Mouse (Mus musculus): Measurements from ENCODE around the gene Trappc12. TPM values are rescaled to one million over a fixed set of nuclear protein-coding genes. Genes with fewer than 3 reads are reported as not detected.
"Not testable (repeated sequence)": the region's sequence is repeated elsewhere in the genome, so short reads cannot be mapped to it uniquely, and the experiment has no call there.

The Trappc12 gene
- polyA plus RNA-seq, 1 experiment from 2014 or later, result 40.6 TPM

GRCm38 (mm10) chr12:28750876-28751275 is 604 bp upstream of the Trappc12 start:
- no peak overlapping the region for H3K27ac ChIP-seq (ENCODE audit: low read length)
- ATAC-seq (ENCODE audit: low read depth), result no peak
- no peaks in the 10 kb centered on the region for H3K27me3 ChIP-seq (ENCODE audit: control insufficient read depth, insufficient read depth, low read depth, low read length)
- H3K9ac ChIP-seq (ENCODE audit: low read length), result no peak overlapping the region
- WGBS, result 91% methylated on average over 5 of the region's 5 CpGs
- H3K9me3 ChIP-seq (ENCODE audit: control insufficient read depth, low read length), result no peaks in the 10 kb centered on the region
- H3K4me3 ChIP-seq (ENCODE audit: low read length), result no peak overlapping the region; the same call in 1 of the 2 replicates
- H3K4me1 ChIP-seq (replicated peaks; ENCODE audit: control insufficient read depth, insufficient read depth, low read length), result peaks cover 13% of the 10 kb centered on the region
- H3K4me2 ChIP-seq (ENCODE audit: low read depth, low read length), result peak overlapping the region; percentile 90; the same call in 1 of the 2 replicates
- H3K36me3 ChIP-seq (ENCODE audit: control insufficient read depth, insufficient read depth, low read length), result peaks cover 6% of the 10 kb centered on the region

GRCm38 (mm10) chr12:28743328-28743727 is 6.9 kb downstream of the Trappc12 start:
- peaks cover 12% of the 10 kb centered on the region for H3K36me3 ChIP-seq (ENCODE audit: control insufficient read depth, insufficient read depth, low read length)
- no peaks in the 10 kb centered on the region for H3K4me1 ChIP-seq (replicated peaks; ENCODE audit: control insufficient read depth, insufficient read depth, low read length)
- H3K4me2 ChIP-seq (ENCODE audit: low read depth, low read length), result no peak overlapping the region
- no peaks in the 10 kb centered on the region for H3K27me3 ChIP-seq (ENCODE audit: control insufficient read depth, insufficient read depth, low read depth, low read length)
- no peak overlapping the region for H3K4me3 ChIP-seq (ENCODE audit: low read length)
- 77% methylated on average over 3 of the region's 3 CpGs for WGBS
- H3K9me3 ChIP-seq (ENCODE audit: control insufficient read depth, low read length), result no peaks in the 10 kb centered on the region
- H3K27ac ChIP-seq (ENCODE audit: low read length), result no peak overlapping the region
- ATAC-seq (ENCODE audit: low read depth), result no peak
- H3K9ac ChIP-seq (ENCODE audit: low read length), result no peak overlapping the region

GRCm38 (mm10) chr12:28735293-28735692 is 15.0 kb downstream of the Trappc12 start:
- Histone ChIP-seq H3K4me1 (replicated peaks; ENCODE audit: control insufficient read depth, insufficient read depth, low read length) (no peaks in the 10 kb centered on the region), H3K27ac (ENCODE audit: low read length) (no peak overlapping the region), H3K9ac (ENCODE audit: low read length) (no peak overlapping the region), H3K4me2 (ENCODE audit: low read depth, low read length) (no peak overlapping the region), H3K36me3 (ENCODE audit: control insufficient read depth, insufficient read depth, low read length) (peaks cover 26% of the 10 kb centered on the region), H3K27me3 (ENCODE audit: control insufficient read depth, insufficient read depth, low read depth, low read length) (no peaks in the 10 kb centered on the region), H3K4me3 (ENCODE audit: low read length) (no peak overlapping the region), H3K9me3 (ENCODE audit: control insufficient read depth, low read length) (no peaks in the 10 kb centered on the region; the same call in 1 of the 2 replicates)
- ATAC-seq (ENCODE audit: low read depth), result no peak
- 78% methylated on average over 3 of the region's 3 CpGs for whole genome bisulfite sequencing

GRCm38 (mm10) chr12:28734271-28734670 is 16.0 kb downstream of the Trappc12 start:
- peaks cover 26% of the 10 kb centered on the region for H3K36me3 ChIP-seq (ENCODE audit: control insufficient read depth, insufficient read depth, low read length)
- no peaks in the 10 kb centered on the region; the same call in 1 of the 2 replicates for H3K9me3 ChIP-seq (ENCODE audit: control insufficient read depth, low read length)
- no peak overlapping the region for H3K4me2 ChIP-seq (ENCODE audit: low read depth, low read length)
- H3K27me3 ChIP-seq (ENCODE audit: control insufficient read depth, insufficient read depth, low read depth, low read length), result no peaks in the 10 kb centered on the region
- no peak overlapping the region for H3K4me3 ChIP-seq (ENCODE audit: low read length)
- H3K9ac ChIP-seq (ENCODE audit: low read length), result no peak overlapping the region
- no peaks in the 10 kb centered on the region for H3K4me1 ChIP-seq (replicated peaks; ENCODE audit: control insufficient read depth, insufficient read depth, low read length)
- ATAC-seq (ENCODE audit: low read depth), result no peak
- WGBS, result 97% methylated on average over 1 of the region's 1 CpGs
- H3K27ac ChIP-seq (ENCODE audit: low read length), result no peak overlapping the region

GRCm38 (mm10) chr12:28733520-28734245 is 16.6 kb downstream of the Trappc12 start:
- not testable (repeated sequence) for H3K4me3 ChIP-seq (ENCODE audit: low read length); ATAC-seq (ENCODE audit: low read depth); H3K27me3 ChIP-seq (ENCODE audit: control insufficient read depth, insufficient read depth, low read depth, low read length); H3K9me3 ChIP-seq (ENCODE audit: control insufficient read depth, low read length); H3K4me2 ChIP-seq (ENCODE audit: low read depth, low read length); H3K27ac ChIP-seq (ENCODE audit: low read length); H3K9ac ChIP-seq (ENCODE audit: low read length); H3K4me1 ChIP-seq (replicated peaks; ENCODE audit: control insufficient read depth, insufficient read depth, low read length)
- H3K36me3 ChIP-seq (ENCODE audit: control insufficient read depth, insufficient read depth, low read length), result peaks cover 27% of the 10 kb centered on the region
- WGBS, result 89% methylated on average over 6 of the region's 6 CpGs

GRCm38 (mm10) chr12:28732631-28733030 is 17.6 kb downstream of the Trappc12 start:
- Histone ChIP-seq H3K27ac (ENCODE audit: low read length) (no peak overlapping the region), H3K36me3 (ENCODE audit: control insufficient read depth, insufficient read depth, low read length) (peaks cover 29% of the 10 kb centered on the region), H3K4me1 (replicated peaks; ENCODE audit: control insufficient read depth, insufficient read depth, low read length) (no peaks in the 10 kb centered on the region), H3K4me3 (ENCODE audit: low read length) (no peak overlapping the region), H3K27me3 (ENCODE audit: control insufficient read depth, insufficient read depth, low read depth, low read length) (no peaks in the 10 kb centered on the region), H3K9me3 (ENCODE audit: control insufficient read depth, low read length) (no peaks in the 10 kb centered on the region; the same call in 1 of the 2 replicates), H3K4me2 (ENCODE audit: low read depth, low read length) (no peak overlapping the region), H3K9ac (ENCODE audit: low read length) (no peak overlapping the region)
- ATAC-seq (ENCODE audit: low read depth), result no peak
- WGBS, result 92% methylated on average over 8 of the region's 8 CpGs

- H3K9ac ChIP-seq (ENCODE audit: low read length), result no peak overlapping the region
- 79% methylated on average over 5 of the region's 5 CpGs for WGBS
- no peak overlapping the region for H3K4me2 ChIP-seq (ENCODE audit: low read depth, low read length)
- H3K4me3 ChIP-seq (ENCODE audit: low read length), result no peak overlapping the region
- H3K4me1 ChIP-seq (replicated peaks; ENCODE audit: control insufficient read depth, insufficient read depth, low read length), result no peaks in the 10 kb centered on the region
- peaks cover 10% of the 10 kb centered on the region for H3K36me3 ChIP-seq (ENCODE audit: control insufficient read depth, insufficient read depth, low read length)
- no peaks in the 10 kb centered on the region for H3K27me3 ChIP-seq (ENCODE audit: control insufficient read depth, insufficient read depth, low read depth, low read length)
- no peaks in the 10 kb centered on the region for H3K9me3 ChIP-seq (ENCODE audit: control insufficient read depth, low read length)
- H3K27ac ChIP-seq (ENCODE audit: low read length), result no peak overlapping the region
- ATAC-seq (ENCODE audit: low read depth), result no peak
Measured at GRCm38 (mm10) chr12:28727061-28727460, 23.2 kb downstream of the Trappc12 start.

- 84% methylated on average over 4 of the region's 4 CpGs for WGBS
- H3K27ac ChIP-seq (ENCODE audit: low read length), result no peak overlapping the region
- H3K27me3 ChIP-seq (ENCODE audit: control insufficient read depth, insufficient read depth, low read depth, low read length), result no peaks in the 10 kb centered on the region
- ATAC-seq (ENCODE audit: low read depth), result no peak
- H3K36me3 ChIP-seq (ENCODE audit: control insufficient read depth, insufficient read depth, low read length), result peaks cover 9% of the 10 kb centered on the region
- H3K4me3 ChIP-seq (ENCODE audit: low read length), result no peak overlapping the region
- H3K4me2 ChIP-seq (ENCODE audit: low read depth, low read length), result no peak overlapping the region
- H3K9ac ChIP-seq (ENCODE audit: low read length), result no peak overlapping the region
- H3K9me3 ChIP-seq (ENCODE audit: control insufficient read depth, low read length), result no peaks in the 10 kb centered on the region
- no peaks in the 10 kb centered on the region for H3K4me1 ChIP-seq (replicated peaks; ENCODE audit: control insufficient read depth, insufficient read depth, low read length)
Measured at GRCm38 (mm10) chr12:28726204-28726603, 24.1 kb downstream of the Trappc12 start.

- H3K9me3 ChIP-seq (ENCODE audit: control insufficient read depth, low read length), result no peaks in the 10 kb centered on the region
- peaks cover 21% of the 10 kb centered on the region for H3K36me3 ChIP-seq (ENCODE audit: control insufficient read depth, insufficient read depth, low read length)
- H3K4me2 ChIP-seq (ENCODE audit: low read depth, low read length), result no peak overlapping the region
- no peaks in the 10 kb centered on the region for H3K27me3 ChIP-seq (ENCODE audit: control insufficient read depth, insufficient read depth, low read depth, low read length)
- no peak overlapping the region for H3K27ac ChIP-seq (ENCODE audit: low read length)
- 82% methylated on average over 3 of the region's 3 CpGs for WGBS
- no peak overlapping the region for H3K4me3 ChIP-seq (ENCODE audit: low read length)
- no peak for ATAC-seq (ENCODE audit: low read depth)
- no peaks in the 10 kb centered on the region for H3K4me1 ChIP-seq (replicated peaks; ENCODE audit: control insufficient read depth, insufficient read depth, low read length)
- no peak overlapping the region for H3K9ac ChIP-seq (ENCODE audit: low read length)
Measured at GRCm38 (mm10) chr12:28724366-28724765, 25.9 kb downstream of the Trappc12 start.

Measured in lung, embryonic 16.5 days (tissue).